Mouse (Mus musculus) heart, embryonic 16.5 days (tissue): ENCODE data around the gene Pitpna. TPM values are rescaled to one million over a fixed set of nuclear protein-coding genes. Genes with fewer than 3 reads are reported as not detected.

Source experiments
- ATAC-seq: fragments of 200-750 bp; cut with Nextera tagmentation; replicated peaks from 2 replicates; pipeline ENCODE4 v1.8.0; 2017; ENCODE audit warnings: moderate number of reproducible peaks; ENCODE audit not compliant: insufficient read depth, low FRiP score; ENCODE audit errors: extremely low read depth
- H3K27ac ChIP-seq: fragments of 300-500 bp; sonication (generic); 2 replicates; pipeline ENCODE4 v1.5.1; 2014; ENCODE audit warnings: mild to moderate bottlenecking, low read length, control low read depth, moderate library complexity
- H3K27me3 ChIP-seq: fragments of 300-500 bp; sonication (generic); 2 replicates; pipeline ENCODE4 v1.6.1; 2014; ENCODE audit warnings: low read length, mixed read lengths; ENCODE audit not compliant: control insufficient read depth, insufficient read depth
- H3K36me3 ChIP-seq: fragments of 300-500 bp; sonication (generic); 2 replicates; pipeline ENCODE4 v1.6.1; 2014; ENCODE audit not compliant: control insufficient read depth, insufficient read depth
- H3K4me1 ChIP-seq: fragments of 300-500 bp; sonication (generic); 2 replicates; pipeline ENCODE4 v1.6.1; 2014; ENCODE audit warnings: low read length, mixed read lengths; ENCODE audit not compliant: control insufficient read depth, insufficient read depth
- H3K4me2 ChIP-seq: fragments of 300-500 bp; sonication (generic); 2 replicates; pipeline ENCODE4 v1.6.1; 2014; ENCODE audit warnings: low read depth, mild to moderate bottlenecking, control low read depth, low read length
- H3K4me3 ChIP-seq: fragments of 300-500 bp; sonication (generic); 2 replicates; pipeline ENCODE4 v1.5.1; 2014; ENCODE audit warnings: mild to moderate bottlenecking, control low read depth, low read length
- H3K9ac ChIP-seq: fragments of 300-500 bp; sonication (generic); 2 replicates; pipeline ENCODE4 v1.6.1; 2014; ENCODE audit warnings: low read length, control low read depth
- H3K9me3 ChIP-seq: fragments of 300-500 bp; sonication (generic); replicated peaks from 2 replicates; pipeline ENCODE4 v1.6.1; 2016; ENCODE audit warnings: low read length; ENCODE audit not compliant: control insufficient read depth
- WGBS: fragments of 180-500 bp; shearing (Covaris S2); extraction: QIAGEN DNeasy Blood & Tissue Kit; methylation state at CpG from one replicate; pipeline ENCODE4 v1.1.7; 2014; 5-methylcytosine and 5-hydroxymethylcytosine counted together
- polyA plus RNA-seq: library from polyadenylated mRNA; unstranded; fragments of >200 nt; fragmentation: Nextera tagmentation; extraction: Ambion mirVana; gene quantifications from 2 replicates; pipeline ENCODE4 v1.2.1, GENCODE M21; 2015

The Pitpna gene
- polyA plus RNA-seq, 1 experiment from 2014 or later, result 78.0 TPM

DNA sequence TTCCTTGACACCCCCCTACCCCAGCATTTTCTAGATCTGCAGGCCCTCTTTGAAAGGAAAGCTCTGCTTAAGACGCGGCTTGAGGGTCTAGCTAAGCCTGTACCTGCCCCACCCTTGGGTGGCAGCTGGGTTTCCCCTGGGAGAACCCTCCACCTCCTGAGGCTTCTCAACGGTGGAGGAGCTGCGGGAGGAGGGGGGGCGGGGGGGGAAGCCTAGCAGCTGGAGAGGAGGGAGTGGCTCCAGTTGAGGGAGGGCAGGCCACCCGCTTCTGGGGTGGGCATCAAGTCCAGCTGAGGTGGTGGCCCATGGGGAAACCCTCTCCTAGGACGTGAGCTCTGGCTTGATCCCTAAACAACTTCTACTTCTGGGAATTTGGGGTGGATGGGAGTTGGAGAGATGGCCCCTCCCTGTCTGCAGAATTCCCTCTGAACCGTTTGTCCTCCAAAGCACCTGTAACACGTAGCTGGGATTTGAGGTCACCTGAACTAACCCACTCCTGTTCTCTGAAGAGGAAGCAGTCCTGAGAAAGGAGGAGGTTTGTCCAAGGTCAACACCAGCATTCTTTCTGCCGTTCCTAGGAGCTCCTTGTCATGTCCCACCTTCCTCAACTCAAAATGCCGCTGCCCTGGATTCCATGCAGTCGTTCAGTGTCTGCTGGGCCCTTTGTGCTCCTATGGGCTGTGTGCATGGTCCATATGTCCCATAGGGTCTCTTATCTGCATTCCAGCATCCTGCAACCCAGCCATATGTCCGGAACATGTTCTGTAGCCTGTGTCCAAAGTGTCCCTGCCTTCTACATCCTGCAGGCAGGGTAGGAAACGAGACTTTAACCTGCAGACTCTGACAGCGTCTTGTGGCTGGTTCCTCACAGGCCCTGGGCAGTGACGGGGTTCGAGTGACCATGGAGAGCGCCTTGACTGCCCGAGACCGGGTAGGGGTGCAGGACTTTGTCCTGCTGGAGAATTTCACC is 69.0 kb downstream of the Pitpna start:
- H3K4me3 ChIP-seq, result peak overlapping the region; percentile 76
- no peak for ATAC-seq
- peaks cover 36% of the 10 kb centered on the region for H3K36me3 ChIP-seq
- H3K4me2 ChIP-seq, result peak overlapping the region; percentile 80
- peaks cover 40% of the 10 kb centered on the region for H3K4me1 ChIP-seq
- H3K27ac ChIP-seq, result peak overlapping the region; percentile 96
- WGBS, result 43% methylated on average over 19 of the region's 20 CpGs
- no peaks in the 10 kb centered on the region for H3K27me3 ChIP-seq
- peak overlapping the region; percentile 87 for H3K9ac ChIP-seq
- H3K9me3 ChIP-seq, result no peaks in the 10 kb centered on the region

DNA sequence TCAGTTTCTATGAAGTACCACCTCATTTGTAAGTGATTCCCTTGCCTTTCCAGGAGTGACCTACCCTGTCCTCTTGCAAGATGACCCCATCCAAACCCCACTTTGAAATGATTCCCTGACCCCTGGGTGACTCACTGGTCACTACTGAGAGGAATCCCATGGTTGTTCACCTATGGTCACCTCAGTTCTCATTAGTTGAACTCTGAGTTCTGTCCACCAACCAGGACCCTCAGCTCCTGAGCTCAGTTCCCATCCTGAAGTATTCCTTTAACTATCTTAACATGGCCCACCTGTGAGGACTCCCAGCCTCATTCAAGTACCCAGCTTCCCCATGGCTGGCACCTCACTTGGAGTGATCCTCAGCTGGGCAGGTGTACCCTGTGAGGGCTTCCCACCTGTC is 69.9 kb downstream of the Pitpna start:
- H3K4me1 ChIP-seq, result peaks cover 33% of the 10 kb centered on the region
- no peaks in the 10 kb centered on the region for H3K9me3 ChIP-seq
- H3K27ac ChIP-seq, result no peak overlapping the region
- no peak for ATAC-seq
- no peak overlapping the region for H3K4me3 ChIP-seq
- no peak overlapping the region for H3K9ac ChIP-seq
- no peak overlapping the region for H3K4me2 ChIP-seq
- no peaks in the 10 kb centered on the region for H3K27me3 ChIP-seq
- peaks cover 46% of the 10 kb centered on the region for H3K36me3 ChIP-seq

DNA sequence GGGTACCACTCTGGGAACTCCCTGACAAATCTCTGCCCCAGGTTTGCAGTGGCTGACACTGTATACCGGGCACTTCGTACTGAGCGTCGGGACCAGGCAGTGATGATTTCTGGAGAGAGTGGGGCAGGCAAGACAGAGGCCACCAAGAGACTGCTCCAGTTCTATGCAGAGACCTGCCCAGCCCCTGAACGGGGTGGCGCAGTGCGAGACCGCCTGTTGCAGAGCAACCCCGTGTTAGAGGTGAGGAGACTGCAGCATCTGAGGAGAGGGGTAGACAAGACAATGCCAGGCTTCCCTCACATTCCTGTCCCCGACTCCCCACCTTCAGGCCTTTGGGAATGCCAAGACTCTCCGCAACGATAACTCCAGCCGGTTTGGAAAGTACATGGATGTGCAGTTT is 70.4 kb downstream of the Pitpna start:
- Histone ChIP-seq H3K4me3 (no peak overlapping the region), H3K4me1 (peaks cover 29% of the 10 kb centered on the region), H3K9ac (no peak overlapping the region), H3K36me3 (peaks cover 49% of the 10 kb centered on the region), H3K27ac (no peak overlapping the region), H3K9me3 (no peaks in the 10 kb centered on the region), H3K27me3 (no peaks in the 10 kb centered on the region), H3K4me2 (no peak overlapping the region)
- WGBS, result 95% methylated on average over 13 of the region's 13 CpGs
- no peak for ATAC-seq

DNA sequence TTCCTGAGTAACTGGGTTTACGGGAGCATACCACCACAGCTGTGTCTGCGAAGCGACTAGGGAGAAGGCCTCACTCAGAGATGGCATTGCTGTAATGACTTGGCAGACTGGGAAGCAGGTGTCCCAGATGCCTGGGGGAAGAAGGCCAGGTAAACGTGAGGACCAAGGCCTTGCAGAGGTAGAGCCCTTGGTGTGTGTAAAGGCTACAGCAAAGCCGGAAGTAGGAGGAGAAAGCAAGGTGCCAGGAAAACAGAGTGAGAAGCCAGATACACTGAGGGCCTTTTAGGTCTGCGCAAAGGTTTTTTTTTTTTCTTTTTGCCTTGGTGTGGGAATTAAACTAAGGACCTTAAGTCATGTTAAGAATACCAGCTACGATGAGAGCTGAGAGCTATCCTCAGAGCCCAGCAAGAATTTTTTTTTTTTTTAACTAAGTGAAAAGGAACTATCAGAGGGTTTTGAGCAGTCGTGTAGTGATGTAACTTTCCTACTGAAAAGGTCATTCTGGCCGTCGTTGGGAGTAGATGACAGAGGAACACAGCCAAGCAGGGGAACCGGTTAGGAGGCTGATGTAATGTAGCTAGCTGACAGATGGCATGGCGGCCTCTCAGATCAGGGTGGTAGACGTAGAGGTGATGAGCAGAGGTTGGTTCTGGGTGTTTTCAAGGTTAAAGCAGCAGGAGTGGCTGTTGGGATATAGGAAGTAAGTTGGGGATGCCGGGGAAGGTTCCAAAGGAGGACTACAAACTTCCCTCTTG is 71.3 kb downstream of the Pitpna start:
- 74% methylated on average over 14 of the region's 14 CpGs for WGBS
- no peak overlapping the region for H3K4me3 ChIP-seq
- no peak overlapping the region for H3K4me2 ChIP-seq
- no peak overlapping the region for H3K27ac ChIP-seq
- ATAC-seq, result no peak
- peaks cover 56% of the 10 kb centered on the region for H3K36me3 ChIP-seq
- no peaks in the 10 kb centered on the region for H3K9me3 ChIP-seq
- no peaks in the 10 kb centered on the region for H3K27me3 ChIP-seq
- H3K4me1 ChIP-seq, result peaks cover 25% of the 10 kb centered on the region
- H3K9ac ChIP-seq, result no peak overlapping the region

DNA sequence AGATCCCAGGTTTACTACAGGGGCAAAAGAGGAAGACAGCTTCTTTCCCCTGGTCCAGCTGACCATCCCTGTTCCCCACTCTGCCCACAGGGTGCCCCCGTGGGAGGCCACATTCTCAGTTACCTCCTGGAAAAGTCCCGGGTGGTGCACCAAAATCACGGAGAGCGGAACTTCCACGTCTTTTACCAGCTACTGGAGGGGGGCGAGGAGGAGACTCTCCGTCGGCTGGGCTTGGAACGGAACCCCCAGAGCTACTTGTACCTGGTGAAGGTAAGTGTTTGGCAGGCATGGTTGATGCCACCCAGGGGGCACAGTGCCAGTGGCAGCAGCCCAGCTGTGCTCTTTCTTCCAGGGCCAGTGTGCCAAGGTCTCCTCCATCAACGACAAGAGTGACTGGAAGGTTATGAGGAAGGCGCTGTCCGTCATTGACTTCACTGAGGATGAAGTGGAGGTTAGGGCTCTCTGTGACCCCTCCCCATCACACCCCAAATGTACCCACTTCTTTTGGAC is 72.2 kb downstream of the Pitpna start:
- H3K4me1 ChIP-seq, result peaks cover 15% of the 10 kb centered on the region
- 89% methylated on average over 12 of the region's 12 CpGs for WGBS
- peaks cover 61% of the 10 kb centered on the region for H3K36me3 ChIP-seq
- no peak overlapping the region for H3K9ac ChIP-seq
- H3K9me3 ChIP-seq, result no peaks in the 10 kb centered on the region
- ATAC-seq, result no peak
- H3K27me3 ChIP-seq, result no peaks in the 10 kb centered on the region
- no peak overlapping the region for H3K4me3 ChIP-seq
- H3K4me2 ChIP-seq, result no peak overlapping the region
- H3K27ac ChIP-seq, result no peak overlapping the region

DNA sequence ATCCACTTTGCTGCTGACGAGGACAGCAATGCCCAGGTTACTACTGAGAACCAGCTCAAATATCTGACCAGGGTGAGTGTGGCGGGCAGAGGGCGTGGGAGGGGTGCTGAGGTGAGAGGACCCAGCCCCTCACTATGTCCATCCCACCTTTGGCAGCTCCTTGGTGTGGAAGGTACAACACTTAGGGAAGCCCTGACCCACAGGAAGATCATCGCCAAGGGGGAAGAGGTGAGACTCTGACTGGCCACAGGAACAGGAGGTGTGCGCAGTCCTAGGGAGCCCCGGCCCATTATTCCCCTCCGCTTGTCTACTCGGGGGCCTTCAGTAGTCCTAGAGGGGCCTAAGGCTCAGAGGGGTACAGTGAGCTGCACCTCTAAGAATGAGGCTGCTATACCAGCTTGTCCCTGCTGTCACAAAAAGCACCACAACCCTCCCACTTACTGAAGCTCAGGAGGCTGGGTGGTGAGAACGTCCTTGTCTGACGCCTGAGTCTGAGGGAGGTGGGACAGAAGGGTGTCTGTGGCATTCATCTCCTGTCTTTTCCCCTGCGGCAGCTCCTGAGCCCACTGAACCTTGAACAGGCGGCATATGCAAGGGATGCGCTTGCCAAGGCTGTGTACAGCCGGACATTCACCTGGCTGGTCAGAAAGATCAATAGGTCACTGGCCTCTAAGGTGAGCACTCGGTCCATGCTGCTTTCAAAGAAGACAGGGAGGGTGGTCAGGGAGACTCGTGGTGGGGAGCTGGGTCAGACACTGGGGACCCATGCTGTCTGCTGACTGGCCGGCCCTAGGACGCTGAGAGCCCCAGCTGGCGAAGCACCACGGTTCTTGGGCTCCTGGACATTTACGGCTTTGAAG is 73.3 kb downstream of the Pitpna start:
- H3K9ac ChIP-seq, result no peak overlapping the region
- WGBS, result 89% methylated on average over 21 of the region's 21 CpGs
- no peak overlapping the region for H3K4me3 ChIP-seq
- H3K9me3 ChIP-seq, result no peaks in the 10 kb centered on the region
- no peak for ATAC-seq
- no peak overlapping the region for H3K4me2 ChIP-seq
- H3K36me3 ChIP-seq, result peaks cover 71% of the 10 kb centered on the region
- no peak overlapping the region for H3K27ac ChIP-seq
- H3K4me1 ChIP-seq, result peaks cover 12% of the 10 kb centered on the region
- H3K27me3 ChIP-seq, result no peaks in the 10 kb centered on the region

DNA sequence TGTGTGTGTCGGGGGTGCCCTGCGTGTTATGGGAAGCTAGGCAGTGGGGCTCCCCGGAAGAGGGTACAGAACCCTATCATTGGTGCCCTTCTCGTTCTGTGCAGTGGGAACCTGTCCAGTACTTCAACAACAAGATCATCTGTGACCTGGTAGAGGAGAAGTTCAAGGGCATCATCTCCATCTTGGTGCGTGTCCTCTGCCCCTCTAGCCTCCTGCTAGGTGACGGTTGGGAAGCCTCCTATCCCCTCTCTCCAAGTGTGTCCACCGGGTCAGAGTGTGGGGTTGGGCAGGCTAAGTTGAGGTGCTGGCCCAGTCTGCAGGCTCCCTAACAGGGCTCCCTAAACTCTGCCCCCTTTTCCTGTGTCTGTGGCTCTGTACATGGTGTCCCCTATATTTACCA is 74.2 kb downstream of the Pitpna start:
- H3K27me3 ChIP-seq, result no peaks in the 10 kb centered on the region
- no peak overlapping the region for H3K4me2 ChIP-seq
- no peak for ATAC-seq
- H3K9ac ChIP-seq, result no peak overlapping the region
- no peak overlapping the region for H3K4me3 ChIP-seq
- no peaks in the 10 kb centered on the region for H3K9me3 ChIP-seq
- WGBS, result 90% methylated on average over 7 of the region's 7 CpGs
- H3K36me3 ChIP-seq, result peaks cover 81% of the 10 kb centered on the region
- peaks cover 5% of the 10 kb centered on the region for H3K4me1 ChIP-seq
- H3K27ac ChIP-seq, result no peak overlapping the region

DNA sequence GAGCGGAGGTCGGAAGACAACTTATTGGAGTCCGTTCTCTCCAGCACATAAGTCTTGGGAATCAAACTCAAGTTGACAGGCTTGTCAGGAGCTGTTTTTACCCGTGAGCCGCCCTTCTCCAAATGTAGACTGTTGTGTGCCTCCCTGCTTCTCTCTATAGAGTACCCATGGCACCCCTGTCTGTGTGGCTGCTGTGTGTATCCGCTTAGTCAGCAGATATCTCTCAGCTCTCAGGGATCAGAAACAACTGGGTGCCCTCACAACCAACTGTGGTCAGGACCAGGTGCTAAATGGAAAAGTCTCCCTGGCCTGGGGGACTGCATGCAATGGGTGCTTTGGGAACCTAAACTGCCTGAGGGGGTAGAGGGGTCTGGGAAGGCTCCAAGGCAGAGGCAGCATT is 78.4 kb downstream of the Pitpna start:
- Histone ChIP-seq H3K9ac (no peak overlapping the region), H3K4me2 (no peak overlapping the region), H3K9me3 (no peaks in the 10 kb centered on the region), H3K27ac (no peak overlapping the region), H3K4me3 (no peak overlapping the region), H3K27me3 (no peaks in the 10 kb centered on the region), H3K4me1 (no peaks in the 10 kb centered on the region), H3K36me3 (peaks cover 84% of the 10 kb centered on the region)
- 95% methylated on average over 6 of the region's 6 CpGs for WGBS
- no peak for ATAC-seq
